Mouse (Mus musculus) heart, adult 2 months (tissue): ENCODE results near the gene Cd27.

Source experiments
- CTCF ChIP-seq: fragments of 200-600 bp; IDR thresholded peaks from 2 replicates; pipeline ENCODE4 v1.8.1; 2022; ENCODE audit warnings: antibody characterized with exemption, mild to moderate bottlenecking, moderate library complexity
- POLR2A ChIP-seq: fragments of 200-500 bp; IDR thresholded peaks from 2 replicates; pipeline ENCODE4 v1.6.1; 2011; ENCODE audit warnings: mild to moderate bottlenecking, low read depth, low read length, control low read depth; ENCODE audit not compliant: insufficient read depth

- TF ChIP-seq CTCF (no peak), POLR2A (no peak)
These were observed 469 bp downstream of the Cd27 start for GRCm38 (mm10) chr6:125236341-125236740.
